Mouse (Mus musculus): ENCODE results near the gene Ilvbl.
A peak's percentile ranks its signal among the peaks of the same experiment; 100 is the strongest.
"Not testable (repeated sequence)": the region's sequence is repeated elsewhere in the genome, so short reads cannot be mapped to it uniquely, and the experiment has no call there.

Ilvbl gene

DNA sequence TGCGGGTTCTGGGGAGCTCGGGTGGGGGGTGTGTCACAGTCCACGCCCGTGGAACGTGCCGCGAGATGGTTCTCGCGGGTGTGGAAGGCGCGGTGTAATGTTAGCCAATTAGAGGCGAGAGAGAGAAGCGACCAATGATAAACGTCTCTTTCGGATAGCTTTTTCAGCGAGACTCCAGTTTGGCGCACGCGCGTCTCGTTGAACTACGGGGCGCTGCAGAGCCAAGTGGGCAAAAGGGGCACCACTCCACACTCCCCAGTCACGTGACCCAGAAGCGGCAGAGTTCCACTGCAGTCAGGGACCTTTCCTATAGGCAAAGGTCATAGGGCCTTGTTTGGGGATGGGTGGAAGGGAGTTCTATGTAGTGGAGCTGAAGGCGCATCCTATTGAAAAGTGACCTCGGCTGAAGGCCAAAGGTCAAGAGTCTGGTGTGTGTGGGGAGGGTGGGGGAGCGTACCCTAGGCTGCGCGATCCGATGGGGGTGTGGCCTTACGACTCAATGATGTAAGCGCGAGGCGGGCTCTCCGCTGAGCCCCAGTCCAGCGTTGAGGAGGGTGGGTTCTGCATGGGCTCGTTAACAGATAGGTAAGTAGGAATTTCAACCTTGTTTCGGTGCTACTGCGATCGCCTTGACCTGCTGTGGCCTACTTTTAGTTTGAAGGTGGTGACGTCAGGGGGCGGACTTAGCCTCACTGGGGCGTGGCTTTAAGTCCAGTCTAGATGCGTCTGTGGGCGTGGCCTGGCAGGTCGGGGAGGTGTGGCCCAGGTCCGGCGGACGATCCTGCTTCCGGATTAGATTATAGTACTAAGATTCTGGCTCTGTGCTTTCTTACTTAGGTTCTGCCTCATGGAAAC is at the start of gene Ilvbl:
Gene Ilvbl (plus strand): TSS at position 97 of the 855 bp plus-strand sequence.
- peak; percentile 98 for DNase-seq (ENCODE audit: low spot score)

GRCm38 (mm10) chr10:78525071-78525470 is 49.1 kb upstream of the Ilvbl start:
- not testable (repeated sequence) for DNase-seq (ENCODE audit: low spot score)

GRCm38 (mm10) chr10:78525511-78525910 is 48.6 kb upstream of the Ilvbl start:
- no peak for DNase-seq (ENCODE audit: low spot score)

GRCm38 (mm10) chr10:78540943-78541342 is 33.2 kb upstream of the Ilvbl start:
- peak; percentile 59 for DNase-seq (ENCODE audit: low spot score)

GRCm38 (mm10) chr10:78565070-78565469 is 9.1 kb upstream of the Ilvbl start:
- no peak for DNase-seq (ENCODE audit: low spot score)

DNA sequence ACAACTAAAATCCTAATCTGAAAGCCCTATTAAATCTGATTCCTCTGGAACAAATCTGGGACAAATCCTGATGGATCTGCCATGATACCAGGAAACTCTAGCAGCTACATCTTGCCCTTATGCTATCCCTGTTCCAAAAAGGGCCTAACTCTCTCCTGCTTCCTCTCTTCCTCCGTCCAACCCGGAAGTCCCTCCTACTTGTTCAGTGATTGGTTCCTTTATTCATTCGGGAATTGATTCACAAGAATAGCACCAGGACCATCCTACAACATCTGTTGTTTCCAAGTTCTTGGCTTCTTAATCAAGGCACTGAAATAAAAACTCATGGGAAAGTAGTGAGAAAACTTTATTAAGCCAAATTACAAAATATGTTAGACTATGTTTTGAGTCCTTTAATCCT is 5.0 kb upstream of the Ilvbl start:
- no peak for DNase-seq (ENCODE audit: low spot score)

- DNase-seq (ENCODE audit: low spot score): no peak
These were observed 4.5 kb upstream of the Ilvbl start for GRCm38 (mm10) chr10:78569686-78570085.

- DNase-seq (ENCODE audit: low spot score): no peak
These were observed 3.7 kb upstream of the Ilvbl start for GRCm38 (mm10) chr10:78570416-78570815.

DNA sequence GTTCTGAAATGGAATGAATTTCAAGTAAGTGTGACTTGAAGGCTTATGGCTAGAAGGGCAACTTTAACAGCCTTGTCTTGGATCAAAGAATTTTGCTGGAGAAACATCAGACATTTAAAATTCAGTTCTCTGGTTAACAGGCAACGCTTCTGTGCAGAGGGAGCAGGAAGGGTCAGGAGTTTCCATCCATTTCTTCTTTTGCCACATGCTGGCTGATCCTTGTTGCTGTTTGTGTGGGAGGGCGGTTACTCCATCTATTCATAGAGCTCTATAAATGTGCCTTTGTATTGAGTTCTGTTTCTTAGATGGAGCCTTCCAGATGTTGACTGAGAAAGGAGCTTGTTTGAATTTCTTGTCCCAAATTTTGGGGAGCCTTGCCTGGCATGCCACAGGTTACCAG is 3.2 kb upstream of the Ilvbl start:
- DNase-seq (ENCODE audit: low spot score): no peak

- no peak for DNase-seq (ENCODE audit: low spot score)
These were observed 920 bp upstream of the Ilvbl start for GRCm38 (mm10) chr10:78573226-78573625.

- DNase-seq (ENCODE audit: low spot score): no peak
These were observed 1.0 kb downstream of the Ilvbl start for GRCm38 (mm10) chr10:78575105-78575632.

DNA sequence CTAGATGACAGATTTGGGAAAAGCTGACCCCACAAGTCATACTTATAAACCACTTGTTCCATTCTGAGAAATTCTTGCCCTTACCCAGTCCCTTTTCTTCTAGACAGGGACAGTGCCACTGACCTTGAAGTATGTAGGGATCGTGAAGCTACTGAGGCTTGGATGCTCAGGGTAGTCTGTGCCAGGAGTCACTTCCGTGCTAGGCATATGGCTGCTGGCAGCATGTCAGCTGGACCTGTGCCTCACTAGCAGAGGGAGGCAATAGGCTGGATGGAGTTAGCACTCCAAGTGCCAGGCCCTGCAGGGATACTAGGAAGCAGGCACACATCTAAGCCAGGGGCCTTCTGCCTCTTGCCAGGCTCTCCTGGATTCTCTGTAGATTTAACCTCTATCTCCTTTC is 1.5 kb downstream of the Ilvbl start:
- peak; percentile 75 for DNase-seq (ENCODE audit: low spot score)

- DNase-seq (ENCODE audit: low spot score): peak; percentile 22
These were observed 2.5 kb downstream of the Ilvbl start for GRCm38 (mm10) chr10:78576435-78577184.

- no peak for DNase-seq (ENCODE audit: low spot score)
These were observed 4.1 kb downstream of the Ilvbl start for GRCm38 (mm10) chr10:78578204-78578603.

DNA sequence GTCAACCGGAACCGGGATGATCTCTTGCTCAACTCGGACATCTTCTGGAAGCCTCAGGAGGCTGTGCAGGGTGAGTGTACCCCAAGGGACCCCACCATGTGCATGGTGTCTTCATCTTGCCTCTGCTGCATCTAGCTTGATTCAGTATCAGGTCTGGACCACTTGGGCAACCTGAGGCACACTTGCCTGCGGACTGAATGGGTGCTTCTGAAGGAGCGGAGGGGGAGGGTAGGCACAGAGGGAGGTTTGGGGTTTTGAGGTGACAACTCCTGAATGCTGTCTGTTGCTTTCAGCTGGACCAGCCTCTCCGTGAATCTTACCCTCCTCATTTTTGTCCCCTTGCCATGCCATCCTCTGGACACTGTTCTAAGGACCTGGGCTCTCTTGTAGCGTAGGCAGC is 7.0 kb downstream of the Ilvbl start:
- no peak for DNase-seq (ENCODE audit: low spot score)

GRCm38 (mm10) chr10:78583347-78583746 is 9.2 kb downstream of the Ilvbl start:
- no peak for DNase-seq (ENCODE audit: low spot score)

DNA sequence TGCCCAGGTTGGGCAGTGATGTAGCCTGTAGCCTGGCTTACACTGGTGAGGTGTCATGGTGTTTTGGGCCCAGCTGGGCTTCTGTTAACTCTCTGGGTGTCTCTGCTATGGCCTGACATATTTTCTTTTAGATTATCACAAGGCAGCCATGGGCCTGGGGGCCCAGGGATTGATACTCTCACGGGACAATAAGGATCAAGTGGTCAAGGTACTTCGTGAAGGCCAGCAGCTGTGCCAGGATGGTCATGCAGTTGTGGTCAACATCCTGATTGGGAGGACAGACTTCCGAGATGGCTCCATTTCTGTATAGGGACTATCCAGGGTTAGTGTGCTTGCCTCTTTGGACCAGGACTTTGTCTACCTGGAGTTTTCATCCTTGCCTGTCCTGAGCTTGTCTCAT is 9.8 kb downstream of the Ilvbl start:
- DNase-seq (ENCODE audit: low spot score): no peak

DNA sequence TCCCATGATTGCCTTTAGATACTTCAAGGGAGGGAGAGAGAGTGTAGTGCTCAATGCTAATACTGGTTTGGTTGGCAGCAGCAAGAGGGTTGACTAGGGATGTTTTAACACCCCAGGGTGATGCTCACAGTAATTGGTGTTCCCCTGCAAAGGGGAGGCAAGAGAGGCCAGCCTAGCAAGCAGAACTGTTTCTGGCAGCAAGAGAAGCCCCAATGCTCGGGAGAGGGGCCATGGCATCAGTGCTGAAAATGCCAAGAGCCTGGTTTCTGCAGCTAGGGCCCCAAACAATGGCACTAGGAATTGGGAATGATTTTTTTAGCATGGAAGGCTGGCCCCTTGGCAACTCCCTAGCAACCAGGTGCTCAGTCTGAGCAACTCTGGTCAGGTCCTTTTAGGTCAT is 10.8 kb downstream of the Ilvbl start:
- DNase-seq (ENCODE audit: low spot score): no peak

DNA sequence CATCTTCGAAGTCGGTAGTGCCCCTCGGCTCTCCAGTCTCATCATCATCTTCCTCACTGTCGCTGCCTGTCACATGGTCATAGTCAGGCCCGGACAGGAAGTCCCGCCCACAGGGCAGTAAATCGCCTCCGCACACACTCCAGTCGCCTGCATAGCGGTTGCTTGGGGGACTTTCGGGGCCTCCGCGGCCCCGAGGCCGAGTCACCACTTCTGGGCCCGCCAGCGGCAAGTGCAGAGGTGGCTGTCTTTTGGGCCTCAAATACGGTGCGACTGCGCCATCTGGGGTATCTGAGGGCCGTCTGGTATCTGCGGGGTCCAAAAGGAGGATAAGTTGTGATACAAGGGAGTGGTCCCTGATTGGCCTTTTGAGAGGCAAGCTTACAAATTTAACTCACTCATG is 11.5 kb downstream of the Ilvbl start:
- no peak for DNase-seq (ENCODE audit: low spot score)

GRCm38 (mm10) chr10:78586026-78586425 is 11.9 kb downstream of the Ilvbl start:
- no peak for DNase-seq (ENCODE audit: low spot score)

GRCm38 (mm10) chr10:78589291-78589690 is 15.1 kb downstream of the Ilvbl start:
- DNase-seq (ENCODE audit: low spot score): no peak

GRCm38 (mm10) chr10:78589901-78590300 is 15.8 kb downstream of the Ilvbl start:
- no peak for DNase-seq (ENCODE audit: low spot score)

DNA sequence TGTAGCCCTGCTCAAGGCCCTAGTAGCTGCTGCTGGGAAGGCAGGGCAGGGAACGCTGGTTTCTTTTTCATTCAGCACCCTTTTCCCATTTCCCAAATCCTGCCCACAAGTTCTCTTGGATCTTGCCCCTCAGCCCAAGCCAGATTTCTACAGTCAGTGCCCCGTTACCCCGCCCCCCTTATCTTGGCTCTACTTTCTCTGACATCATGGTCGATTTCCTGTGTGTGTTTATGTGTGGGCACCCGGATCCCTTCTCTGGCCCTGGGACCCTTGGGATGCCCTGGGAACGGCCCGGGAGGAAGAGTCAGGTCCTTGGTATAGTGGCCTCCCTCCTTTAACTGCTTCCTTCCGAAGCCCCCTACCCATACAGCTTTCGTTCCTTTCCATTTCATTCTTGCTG is 16.6 kb downstream of the Ilvbl start:
- no peak for DNase-seq (ENCODE audit: low spot score)

Measured in testis, postnatal 10 days (tissue).